Mouse (Mus musculus): ENCODE measurements around the gene Timm44.
"Not testable (repeated sequence)": the region's sequence is repeated elsewhere in the genome, so short reads cannot be mapped to it uniquely, and the experiment has no call there.

Timm44 gene

DNA sequence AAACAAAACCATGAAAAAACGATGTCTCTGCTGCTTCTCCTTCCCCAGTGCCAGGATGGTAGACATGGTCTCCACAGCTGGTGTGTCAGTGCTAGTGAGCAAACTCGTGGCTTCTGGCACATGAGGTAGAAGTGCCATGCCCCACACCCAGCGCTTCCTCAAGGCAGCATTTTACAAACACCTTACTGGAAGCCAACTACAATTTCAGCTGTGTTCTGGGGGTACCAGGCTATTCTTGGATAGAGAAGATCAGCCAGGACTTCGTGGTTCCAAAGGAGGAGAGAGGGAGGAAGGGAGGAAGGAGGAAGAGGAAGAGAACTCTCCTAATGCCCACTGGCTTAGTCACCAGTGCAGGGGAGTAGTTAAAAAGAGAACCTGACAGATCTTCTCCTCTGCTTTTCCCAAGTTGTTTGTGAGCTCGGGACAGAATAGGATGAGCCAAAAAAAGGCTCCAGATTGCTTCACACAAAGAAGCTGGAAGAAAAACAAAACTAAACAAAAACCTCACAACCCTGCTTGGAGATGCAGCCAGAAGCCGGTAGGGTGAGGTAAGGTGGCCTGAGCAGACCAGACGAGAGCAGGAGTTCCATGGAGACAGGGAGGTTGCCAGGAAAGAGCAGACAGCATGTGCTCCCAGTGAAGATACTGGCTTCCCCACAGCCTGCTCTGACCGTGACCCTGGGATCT is 12.5 kb downstream of the Timm44 start:
- DNase-seq, result peak; percentile 66

- no peak for DNase-seq
Observed at GRCm38 (mm10) chr8:4259805-4260170, 15.9 kb downstream of the Timm44 start.

DNA sequence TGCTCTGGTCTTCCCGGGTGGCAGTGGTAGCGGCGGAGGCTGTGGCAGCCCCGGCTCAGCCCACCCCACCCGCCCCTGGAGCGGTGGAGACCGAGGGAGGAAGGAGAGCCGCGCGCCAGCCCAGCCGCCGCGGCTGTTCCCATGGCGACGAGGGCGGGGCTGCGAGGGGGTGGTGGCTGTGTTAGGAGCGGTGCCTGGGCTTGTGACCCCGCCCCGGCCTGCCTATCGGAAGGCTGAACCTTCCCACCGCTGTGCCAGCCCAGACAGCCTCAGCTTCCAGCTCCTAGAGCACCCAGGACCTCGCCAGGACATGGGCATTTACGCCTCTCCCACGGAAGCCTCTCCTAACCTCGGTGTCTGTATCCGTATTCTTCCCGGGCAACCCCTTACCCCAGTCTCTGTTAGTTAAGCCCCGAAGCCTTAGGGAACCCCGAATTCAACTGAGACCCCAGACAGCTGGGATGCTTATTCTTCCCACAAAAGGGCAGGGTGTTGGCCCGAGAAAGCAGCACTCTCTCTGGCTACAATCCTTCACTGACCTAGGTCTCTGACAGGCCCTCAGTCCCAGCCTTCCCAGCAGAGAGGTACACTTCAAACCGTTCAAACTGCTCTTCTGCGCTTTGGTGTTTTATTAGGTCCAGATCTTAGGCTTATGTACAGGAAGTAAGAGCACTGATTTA is 16.4 kb downstream of the Timm44 start, which contains the start of gene Ctxn1:
Gene Ctxn1 (minus strand): TSS at position 150 of the 680 bp plus-strand sequence.
- peak; percentile 96 for DNase-seq

DNA sequence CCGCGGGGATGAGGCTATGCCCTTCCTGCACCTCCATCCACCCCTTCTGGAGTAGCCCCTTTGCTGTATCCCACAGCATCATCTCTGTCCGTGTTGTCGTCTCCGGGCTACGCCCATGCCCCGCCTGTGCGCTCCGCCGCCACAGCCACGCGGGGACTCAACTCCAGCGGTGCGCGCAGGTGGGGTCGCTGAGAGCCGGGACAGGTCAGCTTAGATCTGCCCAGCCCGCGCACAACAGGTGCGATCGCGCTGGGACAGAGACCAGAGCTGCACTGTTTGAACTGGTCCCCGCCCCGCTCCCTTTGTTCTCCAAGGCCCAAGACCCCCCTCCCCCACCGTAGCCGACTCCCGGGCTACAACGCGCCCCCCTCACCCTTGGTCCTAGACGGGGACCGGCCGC is 17.0 kb downstream of the Timm44 start:
- no peak for DNase-seq

DNA sequence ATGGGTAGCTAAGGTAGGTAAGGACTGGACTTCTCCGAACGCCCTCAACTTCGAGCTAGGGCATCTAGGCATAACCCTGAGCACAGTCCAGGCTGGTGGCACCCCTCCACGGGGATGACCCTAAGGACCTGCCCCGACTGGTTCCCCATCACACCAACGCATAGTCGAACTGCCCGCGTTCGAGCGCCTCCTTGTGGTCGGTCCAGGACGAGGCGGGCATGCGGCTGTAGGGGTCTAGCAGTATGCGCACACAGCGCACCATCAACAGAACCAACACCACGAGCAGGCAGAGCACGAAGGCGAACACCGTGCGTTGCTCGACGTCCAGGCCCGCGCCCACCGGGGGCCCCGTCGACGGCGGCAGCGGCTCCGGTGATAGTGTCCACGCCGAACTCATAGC is 17.5 kb downstream of the Timm44 start:
- peak; percentile 85 for DNase-seq

GRCm38 (mm10) chr8:4257350-4257749 is 18.4 kb downstream of the Timm44 start:
- DNase-seq, result no peak

DNA sequence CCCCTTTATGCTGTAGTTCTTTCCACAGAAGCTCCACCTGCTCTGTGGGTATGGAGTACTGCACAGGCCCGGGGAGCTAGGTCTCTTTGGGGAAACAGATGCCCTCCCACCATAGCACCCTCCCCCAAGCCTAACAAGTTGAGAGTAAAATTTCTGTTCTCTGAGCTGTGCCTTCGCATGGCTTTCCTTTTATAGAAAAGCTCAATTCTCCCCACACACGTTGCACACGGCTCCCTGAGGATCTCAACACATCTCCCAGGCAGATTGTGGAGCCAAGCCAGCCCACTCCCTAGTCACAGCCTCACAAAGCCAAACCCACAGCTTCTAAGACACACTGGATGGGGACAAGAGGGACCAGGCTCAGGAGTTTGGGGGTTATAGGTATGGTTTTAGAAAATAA is 18.8 kb downstream of the Timm44 start:
- DNase-seq, result peak; percentile 94

DNA sequence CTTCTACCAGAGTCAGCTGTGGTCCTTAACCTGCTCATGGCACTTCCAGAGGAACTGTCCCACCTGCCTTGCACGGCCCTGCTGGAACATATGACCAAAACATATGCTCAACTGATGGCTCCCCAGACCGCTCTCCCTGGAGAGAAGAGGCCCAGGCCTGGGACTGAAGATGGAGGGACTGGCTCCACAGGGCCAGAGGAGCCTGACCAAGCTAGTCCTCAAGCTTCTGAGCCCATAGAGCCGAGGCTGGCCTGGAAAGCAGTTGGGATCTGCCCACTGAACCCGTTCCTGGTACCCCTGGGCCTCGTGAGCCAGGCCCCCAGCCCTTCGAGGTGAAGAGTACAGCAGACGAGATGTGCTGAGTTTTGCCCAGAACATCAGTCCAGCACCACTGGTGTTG is 20.2 kb downstream of the Timm44 start:
- DNase-seq, result not testable (repeated sequence)

DNA sequence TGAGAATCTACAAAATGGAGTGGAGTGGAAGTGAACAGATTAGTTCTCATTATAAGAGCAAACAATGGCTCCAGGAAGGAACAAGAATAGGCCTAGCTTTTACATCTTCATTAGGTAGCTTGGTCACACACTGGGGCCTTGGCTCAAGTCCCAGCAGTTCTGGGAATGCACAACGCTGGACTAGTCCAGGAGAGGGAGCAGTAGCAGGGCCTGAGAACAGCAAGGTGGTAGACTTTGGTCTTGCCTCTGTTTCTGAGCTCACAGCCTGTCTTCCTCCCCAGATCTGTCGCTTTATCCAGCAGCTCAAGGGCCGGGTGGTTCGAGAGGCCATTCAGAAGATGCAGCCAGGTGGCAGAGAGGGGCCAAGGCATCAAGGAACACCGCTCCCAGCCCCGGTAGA is 21.7 kb downstream of the Timm44 start:
- peak; percentile 71 for DNase-seq

DNA sequence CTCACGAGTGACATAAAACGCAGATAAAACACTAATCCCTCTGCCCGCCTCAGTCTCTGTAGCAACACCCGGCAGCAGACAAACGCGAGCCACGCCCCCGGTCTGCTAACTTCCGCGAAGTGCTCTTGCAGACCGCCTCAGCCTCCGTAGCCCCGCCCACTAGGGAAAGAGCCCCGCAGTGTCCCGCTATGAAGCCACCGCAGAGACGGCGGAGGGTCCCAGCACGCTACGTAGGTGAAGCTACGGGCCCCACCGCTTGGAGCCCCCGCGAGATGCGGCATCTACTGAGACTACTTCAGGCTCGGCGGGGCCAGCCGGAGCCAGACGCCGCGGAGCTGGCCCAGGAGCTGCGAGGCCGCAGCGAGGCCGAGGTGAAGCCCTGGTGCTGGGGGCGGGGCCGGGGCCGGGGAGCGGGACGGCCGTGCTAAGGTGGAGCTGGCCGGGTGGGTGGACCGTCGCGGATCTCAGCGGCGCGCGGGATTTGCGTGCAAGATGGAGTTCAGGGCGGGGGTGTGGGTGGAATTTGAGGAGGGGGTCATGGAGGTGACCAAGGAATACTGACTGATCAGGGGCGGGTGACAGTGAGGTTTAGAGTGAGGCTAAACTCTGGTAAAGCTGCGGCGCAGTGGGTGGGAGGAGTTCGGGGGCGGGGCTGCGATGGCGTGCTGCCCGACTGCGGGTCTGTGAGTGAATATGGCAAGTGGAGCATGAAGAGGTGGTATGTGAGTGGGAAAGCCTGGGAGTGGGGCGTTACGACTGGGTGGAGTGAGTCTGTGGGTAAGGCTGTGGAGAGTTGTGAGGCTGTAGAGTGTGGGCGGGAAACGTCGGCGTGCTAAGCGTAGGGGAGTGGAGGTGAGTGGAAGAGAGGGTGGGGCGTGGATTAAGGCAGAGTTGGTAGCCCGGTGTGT is 22.5 kb downstream of the Timm44 start, which contains the start of gene Snapc2:
Gene Snapc2 (plus strand): TSS at position 147 of the 908 bp plus-strand sequence.
- DNase-seq, result peak; percentile 96

DNA sequence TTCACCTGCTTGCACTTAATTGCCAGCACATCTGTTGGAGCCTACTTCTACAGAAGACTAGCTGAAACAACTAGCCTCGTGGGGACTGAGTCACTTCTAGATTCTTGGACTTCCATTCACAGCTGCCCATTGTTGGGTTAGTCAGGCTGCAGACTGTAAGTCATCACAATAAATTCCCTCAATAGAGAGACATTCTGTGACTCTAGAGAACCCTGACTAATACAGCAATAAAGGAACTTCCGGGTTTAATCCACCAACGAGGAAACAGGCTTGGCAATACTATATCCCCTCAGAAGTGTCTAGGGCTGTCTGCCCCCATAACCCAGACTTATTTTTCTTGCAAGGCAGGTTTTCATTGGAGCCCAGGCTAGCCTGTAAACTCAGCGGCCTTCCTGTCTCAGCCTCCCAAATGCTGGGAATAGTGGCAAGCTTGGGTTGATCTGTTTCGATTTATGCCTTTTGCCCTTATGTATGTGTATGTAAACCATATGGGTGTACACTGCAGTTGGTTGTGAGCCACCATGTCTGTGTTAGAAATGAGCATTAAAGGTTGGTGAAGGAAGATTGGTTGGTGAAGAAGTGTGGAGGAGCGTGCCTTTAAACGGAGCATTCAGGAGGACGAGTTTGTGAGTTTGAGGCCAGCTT is 23.5 kb downstream of the Timm44 start:
- DNase-seq, result no peak

DNA sequence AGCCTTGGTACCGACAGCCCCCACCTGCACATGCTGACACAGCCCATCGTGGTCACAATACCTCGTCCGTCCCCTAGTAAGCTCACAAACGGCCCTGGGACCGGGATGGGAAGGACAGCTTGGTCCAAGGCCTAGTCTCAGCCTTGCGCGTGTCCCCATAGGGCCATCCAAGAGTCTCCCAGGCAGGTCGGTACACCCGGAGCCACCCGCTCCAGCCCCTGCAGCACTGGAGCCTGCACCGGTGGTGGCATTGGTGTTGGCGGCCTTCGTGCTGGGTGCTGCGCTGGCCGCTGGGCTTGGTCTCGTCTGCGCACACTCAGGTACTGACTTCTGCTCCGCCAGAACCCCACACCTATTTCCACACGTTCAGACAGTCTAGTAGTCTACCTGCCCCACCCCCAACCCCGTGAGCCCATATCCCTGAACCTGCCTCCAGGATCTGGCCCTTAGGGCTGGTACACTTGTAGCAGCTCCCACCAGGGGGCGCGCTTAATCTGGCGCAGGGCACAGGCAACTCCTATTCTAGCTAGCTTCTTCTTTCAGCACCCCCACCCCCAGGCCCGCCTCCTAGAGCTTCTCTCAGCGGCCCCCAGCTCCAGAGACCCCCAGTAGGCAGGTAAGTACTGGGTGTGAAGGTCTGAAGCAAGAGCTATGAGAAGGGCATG is 25.3 kb downstream of the Timm44 start:
- DNase-seq, result peak; percentile 88

- DNase-seq, result no peak
Observed at GRCm38 (mm10) chr8:4249213-4249612, 26.5 kb downstream of the Timm44 start.

- DNase-seq, result no peak
Observed at GRCm38 (mm10) chr8:4247951-4248540, 27.7 kb downstream of the Timm44 start, which contains the start of gene Tgfbr3l. Gene Tgfbr3l, plus strand, starts transcription at chr8:4248214.

DNA sequence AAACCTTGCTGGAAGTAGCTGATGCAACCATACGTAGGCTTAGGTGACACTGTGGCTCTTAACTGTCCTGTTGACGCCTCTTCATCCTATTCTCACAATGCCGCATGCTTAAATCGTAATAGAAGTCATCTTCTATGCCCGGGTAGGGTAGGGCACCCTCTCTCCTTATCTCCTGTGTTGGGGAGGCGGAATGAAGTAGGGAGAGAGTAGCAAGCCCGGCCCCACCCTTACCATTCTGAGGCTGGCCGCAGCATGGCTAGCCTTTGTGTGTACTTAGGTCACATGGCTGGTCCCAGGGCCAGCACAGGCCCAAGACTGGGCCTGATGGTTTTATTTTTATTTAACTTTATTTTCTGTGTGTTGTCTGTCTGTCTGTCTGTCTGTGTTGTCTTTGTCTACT is 28.5 kb downstream of the Timm44 start:
- no peak for DNase-seq

DNA sequence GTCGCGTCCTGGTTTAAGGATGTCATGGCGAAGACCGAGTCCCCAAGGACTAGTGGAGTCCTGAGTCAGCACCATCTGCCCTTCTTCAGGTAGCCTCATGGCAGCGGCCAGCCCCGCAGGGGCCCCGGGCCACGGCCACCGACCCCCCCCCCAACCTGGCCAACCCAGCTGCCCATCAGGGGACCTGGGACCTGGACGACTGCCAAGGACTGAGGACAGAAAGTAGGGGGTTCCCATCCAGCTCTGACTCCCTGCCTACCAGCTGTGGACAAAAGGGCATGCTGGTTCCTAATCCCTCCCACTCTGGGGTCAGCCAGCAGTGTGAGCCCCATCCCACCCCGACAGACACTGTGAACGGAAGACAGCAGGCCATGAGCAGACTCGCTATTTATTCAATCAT is 30.0 kb downstream of the Timm44 start:
- DNase-seq, result no peak

GRCm38 (mm10) chr8:4245061-4245460 is 30.7 kb downstream of the Timm44 start:
- DNase-seq, result no peak

DNA sequence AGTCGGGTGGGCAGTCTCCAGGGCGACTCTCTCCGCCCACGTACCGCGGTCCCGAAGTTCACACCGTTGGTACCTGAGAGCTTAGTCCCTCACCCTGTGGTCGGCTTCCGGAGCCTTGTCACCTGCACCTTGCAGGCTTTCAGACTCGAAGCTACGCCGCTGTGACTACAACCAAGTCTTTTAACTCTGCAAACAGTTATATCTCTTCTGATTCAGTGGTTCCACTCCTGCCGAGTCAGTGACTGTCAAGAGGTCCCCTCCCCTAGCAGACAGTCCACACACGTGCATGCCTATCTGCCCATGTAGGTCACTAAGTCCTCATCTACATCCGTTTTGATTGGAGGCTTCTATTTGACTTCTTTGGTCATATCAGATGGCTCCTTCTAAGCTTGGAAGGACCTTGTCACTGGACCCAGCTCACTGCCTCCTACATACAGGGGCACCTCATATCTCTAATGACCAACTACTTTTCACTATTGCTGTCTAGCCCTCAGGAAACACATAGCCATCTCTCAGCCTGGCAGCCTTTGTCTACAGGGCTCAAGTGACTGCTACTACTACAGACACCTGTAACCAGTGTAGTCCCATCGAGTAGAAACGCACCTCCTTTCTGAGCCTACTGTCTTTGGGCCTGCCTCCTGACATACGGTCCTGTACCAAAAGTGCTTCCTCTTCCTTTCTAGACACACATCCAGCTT is 36.4 kb downstream of the Timm44 start:
- no peak for DNase-seq

DNA sequence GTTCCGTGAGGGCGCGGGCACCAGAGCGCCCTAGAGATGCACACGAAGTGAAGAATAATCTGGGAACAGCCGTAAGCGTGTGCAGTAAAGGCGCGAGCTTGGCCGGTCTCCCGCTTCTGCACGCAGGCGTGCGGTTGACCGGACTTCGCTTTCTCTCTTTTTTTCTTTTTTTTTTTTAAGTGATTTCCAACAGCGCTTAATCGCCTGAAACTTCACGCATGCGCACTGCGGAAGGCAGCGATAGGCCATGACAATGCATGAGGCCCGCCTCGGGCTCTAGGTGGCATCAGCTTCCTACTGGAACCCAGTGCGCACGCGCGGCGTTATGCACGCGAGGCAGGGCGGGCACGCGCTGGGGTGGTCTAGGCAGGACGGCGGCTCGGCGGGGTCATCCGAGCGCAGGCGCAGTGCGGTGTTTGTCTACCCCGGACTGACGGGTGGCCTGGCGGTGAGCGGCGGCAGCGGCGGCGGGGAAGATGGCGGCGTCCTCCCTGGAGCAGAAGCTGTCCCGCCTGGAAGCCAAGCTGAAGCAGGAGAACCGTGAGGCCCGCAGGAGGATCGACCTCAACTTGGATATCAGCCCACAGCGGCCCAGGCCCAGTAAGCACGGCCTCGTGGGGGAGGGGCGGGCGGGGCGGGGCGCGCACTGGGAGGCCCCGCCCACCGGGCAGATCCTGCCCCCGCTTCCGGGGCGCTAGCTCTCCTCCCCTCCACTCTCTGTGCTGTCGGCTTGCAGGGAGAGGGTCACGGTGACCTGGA is 37.1 kb downstream of the Timm44 start, which contains the start of the genes Map2k7 and Gm49320:
Gene Map2k7 (plus strand): TSS at position 307 of the 759 bp plus-strand sequence.
Gene Gm49320 (plus strand): TSS at position 432 of the 759 bp plus-strand sequence.
- peak; percentile 100 for DNase-seq

DNA sequence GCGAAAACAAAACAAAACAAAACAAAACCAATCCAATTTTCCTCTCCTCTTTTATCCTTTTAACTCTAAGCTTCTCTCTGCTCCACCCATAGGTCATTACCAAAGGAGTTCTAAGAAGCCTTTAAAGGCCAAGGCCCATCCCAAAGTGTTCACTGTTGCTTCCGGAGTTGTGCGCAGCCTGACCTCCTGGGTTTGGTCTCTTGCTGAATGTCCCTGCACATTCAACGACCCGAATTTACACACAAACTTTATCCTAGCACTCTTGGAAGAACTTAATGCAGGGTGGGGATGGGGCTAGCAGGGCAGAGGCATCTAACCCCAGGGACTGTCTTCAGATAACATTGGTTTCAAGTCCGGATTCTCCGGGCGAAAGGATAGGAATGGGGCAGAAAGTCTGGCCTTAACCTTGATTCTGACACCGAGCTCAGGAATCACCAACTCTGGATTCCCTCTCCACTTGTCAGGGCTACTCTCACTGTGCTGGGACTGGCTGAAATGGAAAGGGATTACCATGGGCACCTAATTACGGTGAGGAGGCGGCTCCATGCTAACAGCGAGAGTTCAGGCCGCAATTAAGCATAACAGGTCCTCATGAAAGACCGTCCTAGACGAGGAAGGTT is 37.8 kb downstream of the Timm44 start:
- no peak for DNase-seq
